In the genomic region with DNA sequence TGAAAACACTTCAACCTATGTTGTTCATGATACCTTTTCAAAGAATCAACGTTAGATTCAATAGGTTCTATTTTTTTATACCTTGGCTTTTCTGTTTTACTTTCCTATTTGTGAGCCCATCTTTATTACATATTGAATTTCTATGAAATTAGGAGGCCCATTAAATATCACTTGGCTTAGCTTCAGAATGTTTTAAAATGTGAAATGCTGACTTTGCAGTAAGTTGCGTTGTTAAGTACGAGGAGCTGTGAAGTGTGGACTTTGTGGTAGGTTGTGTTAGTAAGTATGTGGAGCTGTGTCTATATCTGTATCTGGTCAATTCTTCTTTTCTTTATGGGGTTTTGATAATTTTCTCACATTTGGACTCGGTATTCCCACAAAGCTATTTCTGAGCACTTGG, we compare ENCODE assay signal across 45 mouse cellular contexts. TPM values are rescaled to one million over a fixed set of nuclear protein-coding genes. Genes with fewer than 3 reads are reported as not detected.
"Had no signal": no experiment of that assay in that cellular context is flagged by ENCODE, and none has a peak within 500 bp of the region (broad histone marks: within the 10 kb centered on the region; RNA-seq: fewer than 3 reads in every experiment).

No protein-coding gene starts in this region.

- DNase-seq: heart, postnatal 10 days; heart, postnatal 14 days; heart, postnatal 36 days; heart, postnatal 4 days; kidney, adult 11 months; kidney, adult 18-20 months; kidney, adult 2 months; kidney, adult 8-10 months; kidney, adult 9 months; kidney, postnatal 10 days; kidney, postnatal 14 days; kidney, postnatal 25 days; kidney, postnatal 36 days; kidney, postnatal 4 days; layer of hippocampus, adult 9-11 months; layer of hippocampus, postnatal 36 days had no signal

- H3K9ac ChIP-seq: heart, embryonic 12.5 days; heart, embryonic 13.5 days; heart, embryonic 15.5 days; hindbrain, embryonic 12.5 days; hindbrain, embryonic 13.5 days; hindbrain, embryonic 14.5 days; hindbrain, embryonic 15.5 days; intestine, embryonic 15.5 days; kidney, embryonic 15.5 days had no signal

- H3K27me3 ChIP-seq: hindbrain, embryonic 12.5 days; hindbrain, embryonic 15.5 days; intestine, embryonic 15.5 days had no signal

- H3K9me3 ChIP-seq: heart, embryonic 10.5 days; heart, embryonic 13.5 days; heart, embryonic 15.5 days; hindbrain, embryonic 10.5 days; hindbrain, embryonic 12.5 days; hindbrain, embryonic 15.5 days; intestine, embryonic 15.5 days; kidney, embryonic 15.5 days had no signal

- H3K4me1 ChIP-seq: heart, embryonic 10.5 days; heart, embryonic 12.5 days; heart, embryonic 13.5 days; heart, embryonic 15.5 days; hindbrain, embryonic 10.5 days; hindbrain, embryonic 12.5 days; hindbrain, embryonic 13.5 days; hindbrain, embryonic 15.5 days; intestine, embryonic 15.5 days; kidney, embryonic 15.5 days had no signal

- ATAC-seq: hindbrain, embryonic 16.5 days; hindbrain, postnatal 0 days; inflammation-experienced regulatory T-cells, adult 6 months; intestine, embryonic 15.5 days; intestine, embryonic 16.5 days; intestine, postnatal 0 days had no signal

- H3K4me3 ChIP-seq: heart, embryonic 10.5 days; heart, embryonic 12.5 days; heart, embryonic 13.5 days; heart, embryonic 15.5 days; hindbrain, embryonic 10.5 days; hindbrain, embryonic 12.5 days; hindbrain, embryonic 13.5 days; hindbrain, embryonic 15.5 days; intestine, embryonic 15.5 days; kidney, embryonic 15.5 days; layer of hippocampus, adult 2 months had no signal

- H3K36me3 ChIP-seq: heart, embryonic 10.5 days; heart, embryonic 12.5 days; heart, embryonic 13.5 days; heart, embryonic 15.5 days; hindbrain, embryonic 10.5 days; hindbrain, embryonic 12.5 days; hindbrain, embryonic 13.5 days; hindbrain, embryonic 15.5 days; intestine, embryonic 15.5 days; kidney, embryonic 15.5 days had no signal

- H3K27ac ChIP-seq: heart, embryonic 10.5 days; heart, embryonic 13.5 days; heart, embryonic 15.5 days; hindbrain, embryonic 10.5 days; hindbrain, embryonic 12.5 days; hindbrain, embryonic 13.5 days; hindbrain, embryonic 14.5 days; hindbrain, embryonic 15.5 days; hindbrain, postnatal 0 days; intestine, embryonic 15.5 days; kidney, embryonic 15.5 days; kidney, postnatal 0 days; layer of hippocampus, adult 2 months had no signal

- H3K4me2 ChIP-seq: heart, embryonic 11.5 days; heart, embryonic 12.5 days; heart, embryonic 13.5 days; heart, embryonic 15.5 days; hindbrain, embryonic 12.5 days; hindbrain, embryonic 13.5 days; hindbrain, embryonic 14.5 days; hindbrain, embryonic 15.5 days; intestine, embryonic 15.5 days; kidney, embryonic 15.5 days had no signal

RNA-seq across cellular contexts. Expression of a gene that starts 51.9 kb away (rescaled TPM):
- total RNA-seq: heart, postnatal 25 days; heart, postnatal 36 days; hematopoietic stem cell, adult 5-6 weeks; hindbrain, postnatal 0 days; layer of hippocampus, adult 18-20 months; layer of hippocampus, adult 2 months; layer of hippocampus, adult 8-10 months; layer of hippocampus, postnatal 10 days; layer of hippocampus, postnatal 14 days; layer of hippocampus, postnatal 25 days; layer of hippocampus, postnatal 36 days; left cerebral cortex, adult 18-20 months had no signal
- polyA plus RNA-seq: heart, embryonic 14.5 days; hindbrain, postnatal 0 days; inflammation-experienced regulatory T-cells, adult 6 months; kidney, adult 2 months; large intestine, adult 2 months had no signal
